Mouse (Mus musculus) liver, embryonic 13.5 days (tissue): Measurements from ENCODE around the gene Gm13030. TPM values are rescaled to one million over a fixed set of nuclear protein-coding genes. Genes with fewer than 3 reads are reported as not detected.
"Not testable (repeated sequence)": the region's sequence is repeated elsewhere in the genome, so short reads cannot be mapped to it uniquely, and the experiment has no call there.

Experiments used
- ATAC-seq: fragments of 200-750 bp; cut with Nextera tagmentation; 2 replicates; pipeline ENCODE4 v1.8.0; 2017; ENCODE audit warnings: low read depth, mild to moderate bottlenecking, moderate number of reproducible peaks, moderate library complexity
- DNase-seq: peaks from one replicate; pipeline ENCODE4 v3.0.0; 2022
- H3K27ac ChIP-seq: fragments of 300-500 bp; sonication (generic); 2 replicates; pipeline ENCODE4 v1.5.1; 2015; ENCODE audit warnings: moderate library complexity, mild to moderate bottlenecking, inconsistent platforms
- H3K27me3 ChIP-seq: fragments of 300-500 bp; sonication (generic); 2 replicates; pipeline ENCODE4 v1.6.1; 2015; ENCODE audit warnings: mild to moderate bottlenecking, inconsistent platforms
- H3K36me3 ChIP-seq: fragments of 300-500 bp; sonication (generic); 2 replicates; pipeline ENCODE4 v1.6.1; 2015; ENCODE audit warnings: mild to moderate bottlenecking, inconsistent platforms
- H3K4me1 ChIP-seq: fragments of 300-500 bp; sonication (generic); replicated peaks from 2 replicates; pipeline ENCODE4 v1.6.1; 2015; ENCODE audit warnings: inconsistent platforms
- H3K4me2 ChIP-seq: fragments of 300-500 bp; sonication (generic); 2 replicates; pipeline ENCODE4 v1.6.1; 2015; ENCODE audit warnings: inconsistent platforms, mild to moderate bottlenecking, moderate library complexity
- H3K4me3 ChIP-seq: fragments of 300-500 bp; sonication (generic); replicated peaks from 2 replicates; pipeline ENCODE4 v1.5.1; 2015; ENCODE audit warnings: mild to moderate bottlenecking, inconsistent platforms
- H3K9ac ChIP-seq: fragments of 300-500 bp; sonication (generic); 2 replicates; pipeline ENCODE4 v1.6.1; 2015; ENCODE audit warnings: mild to moderate bottlenecking, inconsistent platforms
- H3K9me3 ChIP-seq: fragments of 300-500 bp; sonication (generic); replicated peaks from 2 replicates; pipeline ENCODE4 v1.6.1; 2016; ENCODE audit warnings: inconsistent platforms
- WGBS: fragments of 180-500 bp; shearing (Covaris S2); methylation state at CpG from one replicate; pipeline ENCODE4 v1.1.7; 2015; ENCODE audit not compliant: insufficient replicate concordance; 5-methylcytosine and 5-hydroxymethylcytosine counted together
- polyA plus RNA-seq: library from polyadenylated mRNA; unstranded; fragments of >200 nt; fragmentation: Nextera tagmentation; extraction: Ambion mirVana; gene quantifications from 2 replicates; pipeline ENCODE4 v1.2.1, GENCODE M21; 2015

Gm13030 gene
- polyA plus RNA-seq, 1 experiment from 2014 or later: not detected

DNA sequence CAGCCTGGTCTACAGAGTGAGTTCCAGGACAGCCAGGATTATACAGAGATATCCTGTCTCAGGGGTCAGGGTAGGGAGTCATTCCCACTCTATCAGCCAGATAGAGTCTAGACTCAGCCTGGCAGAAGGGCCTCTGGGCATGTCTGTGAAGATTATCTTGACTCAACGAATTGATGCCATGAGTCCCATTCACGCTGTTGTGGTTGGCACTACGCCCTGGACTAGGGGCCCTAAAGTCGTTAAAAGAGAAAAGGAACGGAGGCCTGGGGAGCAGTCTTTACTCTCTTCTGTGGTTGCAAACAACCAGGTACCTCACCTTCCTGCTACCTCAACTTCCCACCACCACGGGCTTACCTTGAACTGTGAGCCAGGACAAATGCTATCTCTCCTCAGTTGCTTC, 34.0 kb downstream of the Gm13030 start:
- H3K27me3 ChIP-seq: no peaks in the 10 kb centered on the region
- no peaks in the 10 kb centered on the region for H3K36me3 ChIP-seq
- no peak overlapping the region for H3K27ac ChIP-seq
- H3K4me1 ChIP-seq: no peaks in the 10 kb centered on the region
- H3K9ac ChIP-seq: no peak overlapping the region
- WGBS: 61% methylated on average over 6 of the region's 6 CpGs
- no peak overlapping the region for H3K4me2 ChIP-seq
- DNase-seq: no peak
- H3K9me3 ChIP-seq: peaks cover 9% of the 10 kb centered on the region; the same call in 1 of the 2 replicates
- no peak for ATAC-seq
- no peak overlapping the region for H3K4me3 ChIP-seq

DNA sequence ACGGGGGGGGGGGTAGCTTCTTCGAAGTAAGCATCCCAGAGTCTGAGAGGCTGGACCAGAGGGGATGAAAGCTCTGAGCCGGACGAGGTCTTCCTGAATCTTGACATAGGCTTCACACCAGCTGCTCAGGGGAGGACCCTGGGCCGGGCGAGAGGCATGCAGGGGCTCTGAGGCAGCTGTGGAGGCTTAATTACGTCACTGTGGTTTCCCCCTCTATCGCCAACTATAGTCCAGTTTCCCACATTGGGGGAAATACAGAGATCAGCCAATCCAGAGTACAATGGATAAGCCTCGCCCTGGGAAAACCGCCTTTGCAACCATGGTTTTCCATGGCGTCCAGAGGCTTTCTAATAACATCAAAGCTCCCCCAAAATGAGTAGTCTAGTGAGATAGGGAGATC, 46.6 kb downstream of the Gm13030 start:
- no peak overlapping the region for H3K9ac ChIP-seq
- no peak for ATAC-seq
- no peak for DNase-seq

DNA sequence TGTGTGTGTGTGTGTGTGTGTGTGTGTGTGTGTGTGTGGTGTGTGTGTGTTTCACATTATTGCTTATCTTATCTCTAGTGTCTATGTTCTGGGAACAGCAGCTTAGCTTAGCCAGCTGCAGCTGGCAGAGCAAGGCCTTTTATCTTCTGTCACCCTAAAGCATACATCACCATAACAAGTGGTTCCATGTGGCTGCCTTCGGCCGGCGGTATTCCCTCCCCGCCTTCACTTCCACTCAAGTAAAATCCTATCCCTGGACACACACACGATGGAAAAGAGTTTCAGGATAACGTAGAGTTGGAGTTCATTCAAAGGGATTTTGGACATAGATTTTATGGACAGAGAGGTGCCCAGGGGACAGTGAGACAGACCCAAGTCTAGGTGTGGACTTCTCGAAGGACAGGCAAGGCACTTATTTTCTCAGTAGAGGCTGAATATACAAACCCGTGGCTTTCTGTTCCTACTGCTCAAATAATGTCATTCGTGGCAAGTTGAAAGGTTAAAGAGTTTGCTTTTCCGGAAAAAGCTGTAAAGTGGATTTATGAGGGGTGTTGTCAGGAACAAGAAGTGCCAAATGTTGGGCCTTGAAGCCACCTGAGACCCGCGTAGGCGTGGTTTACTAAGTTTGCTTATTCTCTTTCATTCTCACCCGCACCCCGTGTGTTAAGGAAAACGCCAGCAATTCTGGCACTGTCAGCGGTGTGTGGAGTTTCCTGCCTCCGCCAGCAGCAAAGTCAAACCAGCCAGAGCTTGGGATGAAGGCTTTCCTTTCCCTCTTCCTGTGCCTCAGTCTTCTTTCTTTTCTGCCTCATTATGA, 47.8 kb downstream of the Gm13030 start:
- 42% methylated on average over 18 of the region's 18 CpGs for WGBS
- Histone ChIP-seq H3K27ac (no peak overlapping the region), H3K4me2 (no peak overlapping the region), H3K4me3 (no peak overlapping the region), H3K4me1 (no peaks in the 10 kb centered on the region), H3K9me3 (no peaks in the 10 kb centered on the region), H3K36me3 (no peaks in the 10 kb centered on the region), H3K27me3 (0 out of 2 replicates have a peak, but pooled peaks cover 2% of the 10 kb centered on the region), H3K9ac (no peak overlapping the region)
- DNase-seq: no peak
- ATAC-seq: no peak

More for the DNA sequence above, 46.6 kb downstream of the Gm13030 start:
- 29% methylated on average over 11 of the region's 11 CpGs for WGBS
- H3K36me3 ChIP-seq: no peaks in the 10 kb centered on the region
- no peak overlapping the region for H3K27ac ChIP-seq
- H3K4me3 ChIP-seq: no peak overlapping the region
- no peak overlapping the region for H3K4me2 ChIP-seq
- H3K4me1 ChIP-seq: no peaks in the 10 kb centered on the region
- no peaks in the 10 kb centered on the region for H3K9me3 ChIP-seq
- 0 out of 2 replicates have a peak, but pooled peaks cover 2% of the 10 kb centered on the region for H3K27me3 ChIP-seq

DNA sequence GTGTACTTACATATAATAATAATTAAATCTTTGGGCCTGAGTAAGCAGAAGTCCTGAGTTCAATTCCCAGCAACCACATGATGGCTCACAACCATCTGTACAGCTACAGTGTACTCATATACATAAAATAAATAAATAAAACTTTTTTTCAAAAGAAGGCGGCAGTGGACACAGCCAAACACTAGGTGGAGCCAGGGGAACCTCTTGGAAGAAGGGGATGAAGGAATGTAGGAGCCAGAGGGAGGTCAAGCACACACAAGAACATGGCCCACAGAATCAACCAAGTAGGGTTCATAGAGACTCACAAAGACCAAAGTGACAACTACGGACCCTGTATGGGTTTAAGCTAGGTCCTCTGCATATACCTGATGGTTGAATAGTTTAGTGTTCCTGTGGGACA, 49.1 kb downstream of the Gm13030 start:
- 65% methylated on average over 2 of the region's 2 CpGs for WGBS
- 0 out of 2 replicates have a peak, but pooled peaks cover 2% of the 10 kb centered on the region for H3K27me3 ChIP-seq
- no peak overlapping the region for H3K4me3 ChIP-seq
- H3K4me1 ChIP-seq: no peaks in the 10 kb centered on the region
- no peak overlapping the region for H3K9ac ChIP-seq
- H3K36me3 ChIP-seq: no peaks in the 10 kb centered on the region
- no peak for ATAC-seq
- no peak overlapping the region for H3K27ac ChIP-seq
- H3K4me2 ChIP-seq: no peak overlapping the region
- no peak for DNase-seq
- H3K9me3 ChIP-seq: no peaks in the 10 kb centered on the region

DNA sequence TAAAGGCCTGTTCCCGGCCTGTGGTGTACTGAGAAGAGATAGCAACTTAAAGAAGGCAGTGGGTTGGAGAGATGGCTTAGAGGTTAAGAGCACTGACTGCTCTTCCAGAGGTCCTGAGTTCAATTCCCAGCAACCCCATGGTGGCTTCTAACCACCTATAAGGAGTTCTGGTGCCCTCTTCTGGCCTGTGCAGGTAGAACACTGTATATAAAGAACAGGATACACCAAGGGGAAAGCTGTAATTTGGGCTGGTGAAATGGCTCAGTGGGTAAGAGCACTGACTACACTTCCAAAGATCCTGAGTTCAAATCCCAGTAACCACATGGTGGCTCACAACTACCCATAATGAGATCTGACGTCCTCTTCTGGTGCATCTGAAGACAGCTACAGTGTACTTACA, 49.6 kb downstream of the Gm13030 start:
- not testable (repeated sequence) for H3K9me3 ChIP-seq, ATAC-seq, H3K36me3 ChIP-seq, H3K4me3 ChIP-seq, DNase-seq, H3K27ac ChIP-seq, H3K4me2 ChIP-seq, H3K27me3 ChIP-seq, H3K4me1 ChIP-seq, H3K9ac ChIP-seq
- 44% methylated on average over 2 of the region's 2 CpGs for WGBS

DNA sequence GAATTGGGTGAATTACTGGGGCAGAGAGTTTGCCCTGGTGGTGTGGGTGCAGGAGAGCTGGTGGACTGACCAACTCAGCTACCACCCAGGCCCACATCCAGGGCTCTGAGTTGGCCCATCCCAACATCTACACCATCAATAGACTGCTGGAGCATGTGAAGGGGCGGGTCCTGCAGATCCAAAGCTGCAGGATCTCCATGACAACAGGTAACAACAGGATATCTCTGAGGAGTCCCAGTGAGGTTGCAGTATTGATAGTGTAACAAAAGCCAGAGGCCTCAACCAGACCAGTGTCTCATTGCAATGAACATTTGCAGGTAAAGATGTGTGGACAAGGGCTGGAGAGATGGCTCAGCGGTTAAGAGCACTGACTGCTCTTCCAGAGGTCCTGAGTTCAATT, 52.7 kb downstream of the Gm13030 start:
- H3K4me1 ChIP-seq: no peaks in the 10 kb centered on the region
- no peaks in the 10 kb centered on the region for H3K9me3 ChIP-seq
- no peak for DNase-seq
- no peak overlapping the region for H3K4me3 ChIP-seq
- ATAC-seq: no peak
- no peaks in the 10 kb centered on the region for H3K27me3 ChIP-seq
- H3K4me2 ChIP-seq: no peak overlapping the region
- H3K36me3 ChIP-seq: no peaks in the 10 kb centered on the region
- no peak overlapping the region for H3K27ac ChIP-seq
- no peak overlapping the region for H3K9ac ChIP-seq
- WGBS: 68% methylated on average over 2 of the region's 2 CpGs

Other genes starting within 250 kb of the Gm13030 start
- gene Vwa5b1, start 238.1 kb downstream of the Gm13030 start, polyA plus RNA-seq: not detected in 2 replicates
- 0.13 TPM in 1 of 2 replicates, not detected in the other for gene Pla2g2c, start 149.2 kb downstream of the Gm13030 start, polyA plus RNA-seq
- gene Ubxn10, start 136.8 kb downstream of the Gm13030 start, polyA plus RNA-seq: 0.05 and 0.07 TPM in 2 replicates
- not detected in 2 replicates for gene Pla2g2f, start 116.3 kb downstream of the Gm13030 start, polyA plus RNA-seq
- not detected in 2 replicates for gene Pla2g2d, start 98.2 kb downstream of the Gm13030 start, polyA plus RNA-seq
- gene Pla2g5, start 10.5 kb downstream of the Gm13030 start, polyA plus RNA-seq: not detected in 2 replicates
- gene Pla2g2e, start 4.0 kb upstream of the Gm13030 start, polyA plus RNA-seq: not detected in 2 replicates
- gene Otud3, start 40.0 kb upstream of the Gm13030 start, polyA plus RNA-seq: 1.6 and 1.9 TPM in 2 replicates
- 0.08 and 0.12 TPM in 2 replicates for gene Rnf186, start 93.1 kb upstream of the Gm13030 start, polyA plus RNA-seq
- gene Tmco4, start 98.9 kb upstream of the Gm13030 start, polyA plus RNA-seq: 1.5 and 1.9 TPM in 2 replicates
- not detected in 2 replicates for gene Htr6, start 201.6 kb upstream of the Gm13030 start, polyA plus RNA-seq
- gene Nbl1, start 219.0 kb upstream of the Gm13030 start, polyA plus RNA-seq: 1.6 and 2.0 TPM in 2 replicates